Mouse (Mus musculus) monocyte, adult 5-6 weeks (primary cell): Measurements from ENCODE around the gene Xrra1. TPM values are rescaled to one million over a fixed set of nuclear protein-coding genes. Genes with fewer than 3 reads are reported as not detected.
A peak's percentile ranks its signal among the peaks of the same experiment; 100 is the strongest.
"Not testable (repeated sequence)": the region's sequence is repeated elsewhere in the genome, so short reads cannot be mapped to it uniquely, and the experiment has no call there.

Source experiments
- ATAC-seq: fragments of 153-309, 156-312 bp; replicated peaks from 2 replicates; pipeline ENCODE4 v1.8.0; 2017; ENCODE audit warnings: mild to moderate bottlenecking; ENCODE audit not compliant: low TSS enrichment, insufficient number of reproducible peaks, severe bottlenecking, poor library complexity, low FRiP score
- total RNA-seq: library from RNA; stranded (forward); fragments of 200-1000, 200-491, 200-594 nt; gene quantifications from 3 replicates; pipeline ENCODE4 v1.2.3, GENCODE M21; 2017

The Xrra1 gene
- total RNA-seq, 1 experiment from 2014 or later: 0.86 TPM

GRCm38 (mm10) chr7:99920416-99920815 lies 61.5 kb downstream of the Xrra1 start:
- no peak for ATAC-seq

- no peak for ATAC-seq
Observed at GRCm38 (mm10) chr7:99926916-99927714, 68.2 kb downstream of the Xrra1 start.

GRCm38 (mm10) chr7:99935758-99936157 lies 76.8 kb downstream of the Xrra1 start:
- ATAC-seq: no peak

GRCm38 (mm10) chr7:99940669-99941068 lies 81.8 kb downstream of the Xrra1 start:
- no peak for ATAC-seq

GRCm38 (mm10) chr7:99944520-99944919 lies 85.6 kb downstream of the Xrra1 start:
- ATAC-seq: no peak

- ATAC-seq: not testable (repeated sequence)
Observed at GRCm38 (mm10) chr7:99945012-99945411, 86.1 kb downstream of the Xrra1 start.

GRCm38 (mm10) chr7:99945939-99946338 lies 87.0 kb downstream of the Xrra1 start:
- ATAC-seq: no peak

- ATAC-seq: no peak
Observed at GRCm38 (mm10) chr7:99946356-99946755, 87.4 kb downstream of the Xrra1 start.

DNA sequence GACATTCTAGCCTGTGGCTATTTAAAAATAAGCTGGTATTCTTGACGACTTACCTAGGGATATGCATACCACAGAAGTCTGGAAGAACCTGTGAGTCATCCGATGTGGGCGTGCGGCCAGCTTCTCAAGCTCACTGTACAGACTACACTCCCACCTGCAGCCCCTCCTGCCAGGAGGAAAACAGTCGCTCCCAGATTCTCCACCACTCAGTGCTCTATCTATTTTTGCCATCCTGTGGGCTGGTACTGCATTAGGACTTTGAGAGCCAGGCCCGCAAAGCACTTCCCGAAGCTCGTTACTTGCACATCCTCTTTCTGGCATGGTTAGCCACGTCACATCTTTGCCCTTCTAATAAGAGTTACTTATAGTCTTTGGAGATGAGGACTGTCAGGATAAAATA lies 88.4 kb downstream of the Xrra1 start:
- ATAC-seq: peak; percentile 70; the same call in 1 of the 2 replicates

DNA sequence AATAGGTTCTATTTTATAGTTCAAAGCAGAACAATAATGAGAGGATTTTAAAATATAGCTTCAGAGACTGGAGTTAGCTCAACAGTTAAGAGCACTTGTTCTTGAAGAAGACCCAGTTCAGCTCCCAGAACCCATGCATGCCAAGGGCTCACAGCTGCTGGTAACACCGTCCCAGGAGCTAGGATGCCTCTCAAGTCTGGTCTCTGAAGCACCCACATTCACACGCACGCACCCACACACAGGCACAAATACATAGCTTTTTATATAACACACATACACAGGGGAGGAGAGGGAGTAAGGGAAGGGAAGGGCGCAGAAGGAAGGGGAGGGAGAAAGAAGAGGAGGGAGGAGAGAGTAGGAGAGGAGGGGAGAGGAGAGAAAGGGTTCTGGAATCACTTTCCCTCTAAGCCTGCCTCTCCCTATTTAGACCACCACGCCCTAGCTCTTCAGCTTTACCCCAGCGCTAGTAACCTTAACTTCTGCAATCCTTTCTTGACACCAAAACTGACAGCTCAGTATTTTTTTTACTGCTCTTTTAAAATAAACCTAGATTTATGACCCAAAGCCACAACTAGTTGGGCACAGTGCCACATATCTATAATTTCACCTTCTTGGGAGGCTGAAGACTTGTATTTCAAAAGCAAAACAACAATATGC lies 94.7 kb downstream of the Xrra1 start:
- no peak for ATAC-seq

DNA sequence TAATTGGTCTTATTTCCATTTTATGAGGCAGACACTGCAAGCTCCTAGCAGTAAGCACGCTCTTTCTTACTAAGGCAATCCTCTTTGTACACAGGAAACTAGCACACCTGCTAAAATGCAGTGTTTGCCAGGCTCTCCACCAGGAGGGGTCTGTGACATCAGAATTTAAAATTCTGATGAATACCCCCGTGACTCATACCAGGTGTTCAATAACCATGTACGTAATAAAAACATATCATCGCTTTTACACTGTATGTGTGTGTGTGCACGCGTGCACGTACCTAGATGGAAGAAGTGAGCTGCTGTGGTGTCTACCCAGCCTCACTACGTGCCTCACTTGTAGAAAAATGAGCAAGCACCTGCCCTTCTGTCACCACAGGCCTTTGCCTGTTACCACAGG lies 95.3 kb downstream of the Xrra1 start:
- no peak for ATAC-seq

DNA sequence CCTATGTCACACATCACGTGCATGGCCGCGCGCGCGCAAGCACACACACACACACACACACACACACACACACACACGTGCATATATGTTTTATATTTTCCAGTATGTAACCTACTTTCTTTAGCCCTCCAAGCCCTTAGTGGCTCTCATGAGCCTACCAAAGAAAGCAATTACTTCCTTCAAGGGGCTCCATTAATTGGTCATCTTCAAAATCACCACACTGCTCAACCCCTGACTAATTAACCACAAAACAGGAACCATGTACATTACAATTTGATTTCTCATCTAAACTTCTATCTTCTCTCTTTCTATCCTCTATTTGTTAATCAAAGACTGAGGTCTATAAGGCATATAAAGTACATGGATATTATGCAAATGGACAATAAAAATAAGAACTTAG lies 97.2 kb downstream of the Xrra1 start:
- ATAC-seq: no peak

GRCm38 (mm10) chr7:99957226-99957965 lies 98.5 kb downstream of the Xrra1 start:
- no peak for ATAC-seq

DNA sequence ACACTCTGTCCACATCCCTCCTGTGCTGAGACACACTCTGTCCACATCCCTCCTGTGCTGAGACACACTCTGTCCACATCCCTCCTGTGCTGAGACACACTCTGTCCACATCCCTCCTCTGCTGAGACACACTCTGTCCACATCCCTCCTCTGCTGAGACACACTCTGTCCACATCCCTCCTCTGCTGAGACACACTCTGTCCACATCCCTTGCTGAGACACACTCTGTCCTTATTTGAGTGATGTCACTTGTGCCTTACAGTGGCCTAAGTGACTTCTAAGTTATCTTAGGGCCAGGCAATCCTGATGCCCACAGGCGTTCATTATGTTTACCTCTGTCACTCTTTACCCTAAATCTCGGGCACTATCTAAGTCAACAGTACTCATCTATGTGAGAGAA lies 101.7 kb downstream of the Xrra1 start:
- not testable (repeated sequence) for ATAC-seq

- no peak for ATAC-seq
Observed at GRCm38 (mm10) chr7:99961518-99961917, 102.6 kb downstream of the Xrra1 start.

DNA sequence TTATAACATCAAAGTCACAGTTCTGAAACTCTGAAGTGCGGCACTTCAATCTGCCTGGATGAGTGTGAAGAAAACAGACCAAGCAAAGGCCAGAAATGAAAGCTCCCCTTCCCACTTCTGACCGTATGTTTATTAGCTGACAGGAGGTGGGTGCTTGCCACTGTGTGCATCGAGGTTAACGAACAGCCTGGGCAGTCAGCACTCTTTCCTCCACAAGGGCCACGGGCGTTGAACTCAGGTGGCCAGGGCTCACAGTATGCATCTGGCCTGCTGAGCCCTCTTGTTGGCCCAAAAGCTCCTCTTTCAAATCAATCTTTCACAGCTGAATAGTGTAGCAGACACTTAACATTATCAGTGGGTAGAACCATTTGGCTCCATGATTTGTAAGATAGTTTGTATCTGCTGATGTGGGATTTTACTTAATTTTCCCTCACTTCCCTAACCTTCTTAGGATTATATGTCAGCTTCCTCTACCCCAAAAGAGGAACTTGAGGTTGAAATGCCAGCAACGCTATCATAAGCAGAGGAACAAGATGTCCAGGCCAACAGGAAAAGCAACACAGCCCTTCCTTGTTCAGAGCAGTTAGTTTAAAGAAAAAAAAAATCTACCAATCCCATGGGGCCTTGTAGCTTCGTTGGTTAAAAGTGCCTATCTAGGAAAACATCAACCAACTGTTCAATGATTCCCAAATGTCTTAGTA lies 103.8 kb downstream of the Xrra1 start:
- ATAC-seq: peak; percentile 84

- no peak for ATAC-seq
Observed at GRCm38 (mm10) chr7:99963237-99963860, 104.4 kb downstream of the Xrra1 start.

DNA sequence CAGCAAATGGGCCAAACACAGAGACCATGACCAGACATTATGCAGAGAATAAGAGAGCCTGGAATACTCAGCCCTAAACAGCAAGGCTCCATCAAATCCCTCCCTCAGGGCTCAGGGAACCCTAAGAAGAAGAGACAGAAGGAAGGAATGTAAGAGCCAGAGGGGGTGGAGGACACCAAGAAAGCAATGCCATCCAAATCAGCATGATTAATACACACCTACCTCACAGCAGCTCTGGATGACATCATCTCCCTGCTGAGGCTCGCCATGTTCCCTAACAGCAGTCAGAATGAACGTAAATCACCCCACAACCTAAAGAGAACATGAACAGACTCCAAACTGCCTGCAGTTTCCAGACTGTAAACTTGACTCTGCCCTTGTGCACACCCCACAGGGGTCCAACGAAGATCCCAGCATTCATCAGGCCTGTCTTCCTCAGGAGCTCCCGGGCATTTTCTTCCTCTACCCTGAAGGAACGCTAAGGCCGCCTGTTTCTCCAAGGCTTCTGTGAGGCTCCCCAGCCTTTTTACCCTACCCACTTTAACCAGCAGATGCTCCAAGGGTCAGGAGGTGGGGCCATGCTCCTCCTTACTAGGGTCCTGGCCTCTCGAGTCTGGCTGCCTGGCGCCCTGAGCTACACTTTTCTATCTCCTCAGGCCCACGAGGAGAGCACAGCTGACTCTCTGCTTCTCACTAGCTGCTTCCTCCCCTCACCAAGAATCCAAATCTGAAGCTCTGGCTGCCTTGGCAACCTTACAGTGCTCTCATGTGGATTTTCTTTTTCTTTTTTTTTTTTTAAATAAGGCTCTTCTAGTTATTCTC lies 106.3 kb downstream of the Xrra1 start:
- ATAC-seq: no peak
